Mouse (Mus musculus): Measurements from ENCODE around the gene Toe1. TPM values are rescaled to one million over a fixed set of nuclear protein-coding genes. Genes with fewer than 3 reads are reported as not detected.
"Not testable (repeated sequence)": the region's sequence is repeated elsewhere in the genome, so short reads cannot be mapped to it uniquely, and the experiment has no call there.

Toe1 gene
- total and polyA plus RNA-seq, 3 experiments = 31.3 to 47.8 (median 40.3) TPM

- no peak overlapping the region for H3K4me3 ChIP-seq (replicated peaks in 1 of 3; ENCODE audit: low read depth in 2 of 3, low read length in 2 of 3, poor library complexity in 1 of 3)
- no peaks in the 10 kb centered on the region for H3K36me3 ChIP-seq (replicated peaks in 1 of 2; ENCODE audit: control insufficient read depth in 1 of 2, insufficient read depth in 1 of 2, low read length in 1 of 2)
- H3K9me3 ChIP-seq (replicated peaks; ENCODE audit: low read length) = peaks cover 4% of the 10 kb centered on the region
- in situ Hi-C loops (cut with MboI; ENCODE audit: low pct_ligation_motif_present, low pct_unique_long_range_greater_than_20kb, low sequenced_read_pairs) = no loop called here
- no peak for DNase-seq (ENCODE audit: extremely low read depth)
- H3K4me1 ChIP-seq (ENCODE audit: control insufficient read depth in 1 of 2, insufficient read depth in 2 of 2) = no peaks in the 10 kb centered on the region
- H3K27me3 ChIP-seq (replicated peaks) = no peaks in the 10 kb centered on the region
- H3K9ac ChIP-seq (ENCODE audit: insufficient read depth, low read depth) = no peak overlapping the region
- dilution Hi-C loops (cut with MboI; ENCODE audit: extremely low pct_ligation_motif_present, extremely low pct_unique_long_range_greater_than_20kb, low sequenced_read_pairs) = no loop called here
- no peaks in the 10 kb centered on the region for H3K79me2 ChIP-seq (replicated peaks; ENCODE audit: control insufficient read depth, extremely low read depth, insufficient read depth, poor library complexity, severe bottlenecking)
- no peak for TF ChIP-seq CHD1 (IDR thresholded peaks at IDR 0.05; ENCODE audit: low read depth, low read length)
- no peak for TF ChIP-seq NRF1 (IDR thresholded peaks at IDR 0.05; ENCODE audit: low read depth, low read length)
- TF ChIP-seq USF1 (IDR thresholded peaks at IDR 0.05; ENCODE audit: low read depth, low read length) = no peak
- no peak for TF ChIP-seq ZMIZ1 (IDR thresholded peaks at IDR 0.05; ENCODE audit: low read depth, low read length)
- no peak for TF ChIP-seq SMC3 (IDR thresholded peaks at IDR 0.05; ENCODE audit: low read depth, low read length)
- TF ChIP-seq MAZ (IDR thresholded peaks at IDR 0.05; ENCODE audit: low read depth, low read length) = no peak
- no peak for TF ChIP-seq TBP (conservative IDR thresholded peaks at IDR 0.05; ENCODE audit: low read depth, low read length)
- no peak overlapping the region for H3K4me2 ChIP-seq (ENCODE audit: insufficient read depth, low read depth, poor library complexity, severe bottlenecking)
- no peak overlapping the region for H3K27ac ChIP-seq (ENCODE audit: insufficient read depth, low read depth)
Observed at GRCm38 (mm10) chr4:116840841-116841240, 33.4 kb upstream of the Toe1 start.

- H3K27me3 ChIP-seq (replicated peaks); dilution Hi-C loops (cut with MboI; ENCODE audit: extremely low pct_ligation_motif_present, extremely low pct_unique_long_range_greater_than_20kb, low sequenced_read_pairs); in situ Hi-C loops (cut with MboI; ENCODE audit: low pct_ligation_motif_present, low pct_unique_long_range_greater_than_20kb, low sequenced_read_pairs); H3K4me3 ChIP-seq (replicated peaks in 1 of 3; ENCODE audit: low read depth in 2 of 3, low read length in 2 of 3, poor library complexity in 1 of 3); H3K4me1 ChIP-seq (ENCODE audit: control insufficient read depth in 1 of 2, insufficient read depth in 2 of 2); H3K4me2 ChIP-seq (ENCODE audit: insufficient read depth, low read depth, poor library complexity, severe bottlenecking); H3K9me3 ChIP-seq (replicated peaks; ENCODE audit: low read length); H3K9ac ChIP-seq (ENCODE audit: insufficient read depth, low read depth); H3K36me3 ChIP-seq (replicated peaks in 1 of 2; ENCODE audit: control insufficient read depth in 1 of 2, insufficient read depth in 1 of 2, low read length in 1 of 2); H3K27ac ChIP-seq (ENCODE audit: insufficient read depth, low read depth); DNase-seq (ENCODE audit: extremely low read depth); H3K79me2 ChIP-seq (replicated peaks; ENCODE audit: control insufficient read depth, extremely low read depth, insufficient read depth, poor library complexity, severe bottlenecking): not testable (repeated sequence)
Observed at GRCm38 (mm10) chr4:116840096-116840495, 32.7 kb upstream of the Toe1 start.

GRCm38 (mm10) chr4:116838999-116839398 lies 31.6 kb upstream of the Toe1 start:
- no peak for TF ChIP-seq KAT2A (IDR thresholded peaks at IDR 0.05; ENCODE audit: insufficient replicate concordance, low read length)
- no peak for TF ChIP-seq SIN3A (IDR thresholded peaks at IDR 0.05; ENCODE audit: low read length)
- no peak for TF ChIP-seq RAD21 (IDR thresholded peaks at IDR 0.05; ENCODE audit: low read depth, low read length)
- no peak for TF ChIP-seq TBP (conservative IDR thresholded peaks at IDR 0.05; ENCODE audit: low read depth, low read length)
- TF ChIP-seq SMC3 (IDR thresholded peaks at IDR 0.05; ENCODE audit: low read depth, low read length) = no peak
- TF ChIP-seq HCFC1 (IDR thresholded peaks at IDR 0.05; ENCODE audit: low read depth, low read length) = no peak
- TF ChIP-seq CHD2 (IDR thresholded peaks at IDR 0.05; ENCODE audit: low read length) = no peak
- no peak for TF ChIP-seq MYC (IDR thresholded peaks at IDR 0.05; ENCODE audit: low read depth, low read length)
- TF ChIP-seq ZKSCAN1 (IDR thresholded peaks at IDR 0.05; ENCODE audit: borderline replicate concordance, low read depth, low read length) = no peak
- no peak for TF ChIP-seq ZC3H11A (IDR thresholded peaks at IDR 0.05; ENCODE audit: low read depth, low read length)
- Histone ChIP-seq H3K4me2 (ENCODE audit: insufficient read depth, low read depth, poor library complexity, severe bottlenecking) (no peak overlapping the region), H3K27me3 (replicated peaks) (no peaks in the 10 kb centered on the region), H3K27ac (ENCODE audit: insufficient read depth, low read depth) (no peak overlapping the region), H3K36me3 (replicated peaks in 1 of 2; ENCODE audit: control insufficient read depth in 1 of 2, insufficient read depth in 1 of 2, low read length in 1 of 2) (no peaks in the 10 kb centered on the region), H3K9ac (ENCODE audit: insufficient read depth, low read depth) (no peak overlapping the region), H3K4me3 (replicated peaks in 1 of 3; ENCODE audit: low read depth in 2 of 3, low read length in 2 of 3, poor library complexity in 1 of 3) (no peak overlapping the region), H3K4me1 (ENCODE audit: control insufficient read depth in 1 of 2, insufficient read depth in 2 of 2) (no peaks in the 10 kb centered on the region), H3K79me2 (replicated peaks; ENCODE audit: control insufficient read depth, extremely low read depth, insufficient read depth, poor library complexity, severe bottlenecking) (no peaks in the 10 kb centered on the region), H3K9me3 (replicated peaks; ENCODE audit: low read length) (no peaks in the 10 kb centered on the region)
- dilution Hi-C loops (cut with MboI; ENCODE audit: extremely low pct_ligation_motif_present, extremely low pct_unique_long_range_greater_than_20kb, low sequenced_read_pairs) (no loop called here), in situ Hi-C loops (cut with MboI; ENCODE audit: low pct_ligation_motif_present, low pct_unique_long_range_greater_than_20kb, low sequenced_read_pairs) (no loop called here)
- no peak for DNase-seq (ENCODE audit: extremely low read depth)
